Mouse (Mus musculus) gastrocnemius, adult 8-10 months (tissue): ENCODE measurements at regions not wholly inside any gene's neighbourhood (a gene's known extent, or its start where the extent isn't known, plus 50 kb on each side); places are given as distances from the start of the nearest gene placed in this dataset.

Experiments
- DNase-seq, 2 experiments: peaks; one replicate each; pipeline ENCODE4 v3.0.0; 2022; ENCODE audit warnings: low spot score in 2 of 2

DNA sequence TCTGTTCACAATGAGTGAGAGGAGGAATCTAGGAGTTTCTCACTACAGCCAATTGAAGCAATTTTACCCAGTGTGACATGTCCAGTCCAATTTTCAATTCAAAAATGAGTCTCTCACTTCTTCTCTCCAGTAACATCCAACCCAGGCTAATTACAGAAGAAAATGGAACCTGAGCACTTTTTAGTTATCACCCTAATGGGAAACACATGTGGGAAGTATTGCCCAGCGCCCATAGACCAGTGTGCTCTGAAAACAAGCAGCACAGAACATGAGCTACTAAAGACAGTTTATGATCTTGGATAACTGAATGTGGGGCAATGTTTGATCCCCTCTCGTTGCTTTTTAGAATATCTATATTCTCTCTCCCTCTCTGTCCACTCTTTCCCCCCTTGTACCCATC is 70.5 kb upstream of the Efemp1 start:
- DNase-seq, result no peak

DNA sequence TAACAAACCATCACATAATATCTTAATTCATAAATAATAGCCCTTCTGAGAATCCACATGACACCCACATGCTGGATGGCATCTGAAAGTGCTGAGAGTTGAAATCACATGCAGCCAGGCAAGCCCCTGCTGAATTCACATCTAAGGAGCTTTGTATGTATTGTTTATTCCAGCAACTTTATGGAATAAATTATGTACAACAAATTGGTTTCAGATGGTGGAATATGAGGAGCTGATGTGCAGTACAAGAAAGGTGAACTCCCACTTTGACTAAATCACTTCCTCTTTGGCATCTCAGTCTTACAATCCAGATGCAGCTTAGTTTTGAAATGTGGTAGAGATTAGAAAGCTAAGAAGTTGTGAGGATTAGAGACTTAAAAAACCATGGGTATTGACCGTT is 82.2 kb upstream of the Efemp1 start:
- DNase-seq, result no peak

DNA sequence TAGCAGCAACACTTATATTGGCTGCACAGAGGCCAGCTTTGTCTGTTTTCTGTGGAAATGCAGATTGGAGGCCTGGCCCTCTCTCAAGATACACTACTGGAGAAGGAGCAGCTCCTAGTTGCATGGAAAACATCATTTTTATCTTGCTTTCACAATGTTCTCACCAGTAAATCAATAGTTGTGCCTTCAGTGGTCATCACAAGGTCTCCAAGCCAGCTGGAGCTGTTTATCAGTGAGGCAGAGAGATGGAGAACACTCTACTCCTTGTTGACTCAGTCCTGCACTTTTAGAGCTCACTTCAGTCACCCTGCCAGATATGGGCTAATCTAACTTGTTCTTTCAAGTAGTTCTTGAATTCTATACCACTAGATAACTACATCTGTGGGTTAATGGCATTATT is 92.3 kb upstream of the Efemp1 start:
- DNase-seq, result no peak

DNA sequence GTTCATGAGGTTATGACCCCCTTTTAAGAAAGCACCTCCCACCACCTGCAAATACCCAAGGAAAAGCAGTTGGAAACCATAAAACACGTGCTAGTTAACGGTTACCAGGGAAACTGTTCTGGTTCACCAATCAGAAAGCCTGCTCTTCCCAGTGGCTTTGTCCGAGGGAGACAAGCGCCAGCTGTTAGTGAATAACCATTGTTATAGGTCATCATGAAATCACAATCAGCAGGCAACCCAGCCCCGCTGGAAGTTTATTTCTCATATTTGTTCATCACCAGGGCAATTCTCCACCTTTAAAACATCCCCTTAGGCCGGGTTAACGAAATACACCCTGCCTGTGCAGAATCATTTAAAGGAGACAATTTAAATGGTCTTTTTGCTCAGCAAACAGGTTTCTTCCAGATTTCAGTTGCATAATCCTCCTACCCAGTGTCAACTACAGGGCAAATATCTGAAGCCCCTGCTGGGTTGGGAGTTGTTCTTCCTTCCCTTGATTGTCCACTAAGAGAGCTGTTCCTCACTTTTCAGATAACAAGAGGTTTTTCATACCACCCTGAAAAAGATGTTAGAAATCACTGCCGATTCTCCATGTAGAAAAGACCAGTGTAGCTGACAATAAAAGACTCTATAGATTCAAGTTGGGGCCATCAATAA is 117.9 kb upstream of the Efemp1 start:
- DNase-seq, result peak in 1 of 2 experiments; percentile 5

DNA sequence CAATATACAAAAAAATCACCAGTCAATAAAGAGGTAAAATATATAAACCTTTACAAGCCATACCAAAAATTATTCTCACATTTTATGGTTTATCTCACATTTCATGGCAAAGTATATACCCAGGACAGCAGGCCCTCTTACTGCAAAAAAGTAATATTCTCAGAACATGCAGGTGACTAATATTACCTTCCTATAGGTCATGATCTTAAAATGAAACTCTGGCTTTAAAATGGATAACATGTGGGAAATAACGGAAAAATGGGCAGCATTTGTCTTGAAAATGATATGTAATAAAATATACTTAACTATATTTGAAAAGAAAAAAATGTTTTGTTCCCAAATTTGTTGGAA is 118.4 kb upstream of the Efemp1 start:
- DNase-seq, result no peak

DNA sequence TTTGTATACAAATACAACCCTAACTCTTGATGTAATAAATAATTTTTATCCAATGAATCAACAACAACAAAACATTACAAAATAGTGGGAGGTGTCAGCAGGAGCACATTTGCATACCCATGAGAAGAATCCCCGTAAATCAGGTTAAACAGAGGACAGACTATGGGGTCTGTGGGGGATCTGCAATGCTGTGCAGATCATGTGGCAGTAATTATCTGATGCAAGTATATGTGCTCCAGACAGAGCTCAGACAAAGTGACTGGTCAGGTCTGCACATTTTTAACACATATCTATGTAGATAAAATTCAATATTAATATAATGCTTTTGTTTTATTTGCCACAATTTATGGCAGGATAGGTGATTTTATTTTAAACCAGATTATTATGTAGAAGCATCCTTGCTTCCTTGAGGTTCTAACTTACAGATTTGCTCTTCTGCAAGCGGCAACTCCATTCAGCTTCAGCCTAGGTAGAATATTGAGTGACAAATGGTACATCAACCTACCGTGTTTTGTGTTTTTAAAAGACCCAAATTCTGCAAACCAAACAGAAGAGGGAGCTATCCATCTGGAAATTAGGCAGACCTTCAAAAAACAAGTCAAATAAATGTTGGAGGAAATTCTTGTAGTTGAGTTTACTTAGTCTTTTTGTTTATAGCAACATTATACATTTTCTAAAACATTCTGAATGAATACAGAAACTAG is 119.0 kb upstream of the Efemp1 start:
- no peak for DNase-seq

DNA sequence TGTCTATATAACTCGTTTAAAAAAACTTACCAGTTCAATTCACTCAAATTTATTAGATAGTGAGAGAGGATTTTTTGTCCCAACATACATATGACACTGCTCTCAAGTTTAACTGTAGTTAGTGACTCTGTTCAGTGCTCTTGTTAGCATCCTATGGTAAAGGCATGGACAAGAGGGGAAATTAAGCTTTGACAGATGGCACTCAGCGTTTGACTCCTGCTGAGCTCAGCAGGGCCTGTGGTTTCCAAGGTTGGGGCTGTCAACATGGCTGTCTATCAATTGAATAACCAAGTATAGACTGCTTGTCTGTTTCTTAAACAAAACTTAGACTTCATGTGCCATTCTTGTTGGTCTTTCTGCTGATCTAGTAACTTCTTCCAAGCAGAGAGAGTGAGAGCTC is 122.9 kb upstream of the Efemp1 start:
- DNase-seq, result no peak

DNA sequence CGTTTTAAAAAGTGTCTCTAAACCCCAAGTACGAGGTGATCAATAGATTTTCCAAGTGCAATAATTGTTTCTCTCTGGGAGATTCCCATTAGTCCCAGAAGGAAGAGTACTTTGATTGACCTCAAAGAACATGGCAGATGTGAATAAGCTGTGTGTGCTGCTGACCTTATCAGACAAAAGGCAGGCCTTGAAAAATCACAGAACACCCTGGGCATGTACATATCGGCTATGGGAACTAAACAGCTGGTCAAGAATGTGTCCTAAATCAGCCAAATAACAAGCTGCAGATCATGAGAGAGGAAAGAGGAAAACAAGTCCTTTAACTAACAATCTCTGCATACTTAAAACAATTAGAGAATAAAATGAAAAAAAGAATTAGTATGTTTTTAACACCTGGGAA is 125.4 kb upstream of the Ccdc85a start:
- DNase-seq, result no peak

DNA sequence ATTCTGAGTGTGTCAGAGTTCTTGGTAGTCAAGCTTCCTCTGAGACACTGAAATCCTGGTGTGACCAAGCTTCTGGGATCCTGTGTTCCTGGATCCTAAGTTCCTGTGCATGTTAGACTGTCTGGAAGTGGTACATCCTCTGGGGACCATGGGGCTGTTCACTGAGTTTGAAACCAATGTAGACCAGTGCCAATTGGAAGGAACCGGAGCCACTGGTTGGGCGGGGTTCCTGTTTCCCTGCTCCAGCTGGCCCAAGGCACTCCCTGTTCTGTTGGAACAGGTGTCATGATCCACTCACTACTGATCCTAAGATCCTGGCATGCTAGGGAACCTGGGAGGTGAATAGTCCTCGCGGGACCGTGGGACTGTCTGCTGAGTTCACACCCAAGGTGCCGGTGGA is 124.3 kb upstream of the Ccdc85a start:
- DNase-seq, result no peak

DNA sequence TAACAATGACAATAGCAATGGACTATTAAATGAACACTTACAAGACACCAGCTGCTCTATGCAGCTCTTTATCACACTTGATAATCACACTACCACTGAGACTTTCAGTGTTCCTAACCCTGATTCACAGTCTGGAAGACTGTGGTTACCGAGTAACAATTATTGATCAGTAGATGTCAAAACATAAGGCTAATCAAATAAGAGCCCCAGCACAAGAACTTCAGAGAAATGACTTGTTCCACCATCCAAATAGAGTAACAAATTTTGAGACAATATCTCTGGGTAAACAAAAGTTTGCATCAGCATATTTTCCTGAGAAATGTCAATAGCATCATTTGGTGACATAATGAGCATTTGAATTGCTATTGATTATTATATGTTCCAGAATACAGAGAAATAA is 118.3 kb upstream of the Ccdc85a start:
- DNase-seq, result no peak

DNA sequence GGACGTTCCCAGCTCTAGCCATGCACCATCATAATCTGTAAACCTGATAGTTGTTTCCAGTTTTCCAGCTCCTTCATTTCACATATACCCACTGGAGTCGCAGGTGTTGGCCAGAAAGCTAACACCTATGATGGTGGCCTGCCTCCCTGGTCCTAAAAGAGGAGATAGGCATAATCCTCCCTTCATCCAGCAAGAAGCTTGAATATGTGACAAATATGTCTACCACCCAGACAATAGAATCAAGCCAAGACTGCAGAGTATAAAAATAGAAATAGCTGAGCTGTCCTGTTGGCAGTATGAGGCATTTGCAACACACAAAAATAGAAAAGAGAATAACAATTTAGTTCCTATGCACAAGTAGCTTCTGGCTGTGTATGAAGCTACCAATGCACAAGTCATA is 117.3 kb upstream of the Ccdc85a start:
- no peak for DNase-seq

DNA sequence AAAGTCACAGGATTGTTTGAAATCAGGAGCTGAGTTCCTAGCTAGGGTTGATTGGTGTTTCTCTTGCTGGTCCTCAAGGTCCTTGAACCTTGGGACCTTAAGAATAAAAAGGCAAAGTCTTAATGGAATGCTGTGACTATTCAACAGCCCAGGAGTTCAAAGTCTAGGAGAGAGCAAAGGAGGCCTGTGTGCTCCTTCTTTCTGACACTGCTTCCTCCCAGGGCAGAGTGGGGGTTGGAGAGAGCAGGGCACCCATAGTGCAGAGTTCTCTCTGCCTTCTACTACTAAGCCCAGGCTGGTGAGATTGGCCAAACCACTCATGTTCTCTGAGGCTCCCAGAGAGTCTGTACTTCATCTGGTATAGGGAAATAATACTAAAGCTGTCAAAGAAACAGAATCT is 115.6 kb upstream of the Ccdc85a start:
- DNase-seq, result no peak

DNA sequence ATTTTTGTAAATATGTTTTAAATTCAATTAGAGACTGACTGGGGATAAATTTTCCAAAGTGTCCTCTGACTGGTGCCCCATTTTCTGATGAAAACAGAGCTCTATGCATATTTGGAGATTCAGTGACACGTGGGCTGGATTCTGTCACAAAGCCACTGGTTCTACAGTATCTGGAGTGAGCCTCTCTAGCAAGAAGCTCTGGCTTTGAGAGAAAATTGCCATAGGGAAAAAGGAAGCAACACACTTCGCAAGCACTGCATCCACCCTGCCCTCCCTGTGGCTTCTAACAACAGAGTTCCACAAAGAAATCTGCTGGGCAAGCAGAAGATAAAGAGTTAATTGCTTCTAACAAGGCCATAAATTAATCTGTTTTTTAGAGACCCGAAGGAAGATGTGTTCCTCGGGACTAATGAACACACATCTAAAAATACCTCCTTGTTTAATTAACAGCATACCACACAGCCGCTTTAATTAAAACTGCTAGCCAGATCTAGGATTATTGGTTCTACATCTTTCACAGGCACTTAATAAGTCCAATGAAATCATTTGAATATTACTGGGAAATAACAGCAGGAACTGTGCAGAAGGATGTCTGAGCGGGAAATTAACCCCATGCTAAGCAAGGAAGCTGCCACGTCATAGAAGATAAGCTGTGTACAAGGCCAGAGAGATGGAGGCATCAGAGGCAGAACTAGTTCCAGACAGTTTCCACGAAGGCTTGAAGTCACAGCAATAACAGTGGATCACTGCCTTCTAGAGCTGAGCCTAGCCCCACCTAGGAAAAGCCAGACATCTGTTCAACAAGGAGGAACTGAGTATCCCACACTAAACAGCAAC is 113.7 kb upstream of the Ccdc85a start:
- DNase-seq, result no peak

DNA sequence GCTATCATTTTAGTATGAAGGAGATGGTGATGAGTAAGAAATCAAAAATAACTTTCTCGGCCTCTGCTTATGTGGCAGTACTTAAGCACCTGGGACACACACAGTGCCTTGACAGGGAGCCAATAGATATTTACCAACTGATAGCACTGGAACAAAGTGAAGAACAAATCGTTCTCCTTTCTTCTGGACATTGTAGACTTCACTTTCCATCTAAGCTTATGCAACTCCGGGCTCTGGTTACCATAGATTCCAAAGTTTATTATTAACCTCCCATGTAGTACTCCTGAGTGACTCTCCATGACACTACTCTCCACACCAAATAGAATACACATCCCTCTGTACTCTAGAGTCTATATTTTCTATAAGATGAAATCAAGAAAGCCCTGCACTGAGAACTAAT is 110.9 kb upstream of the Ccdc85a start:
- DNase-seq, result no peak

DNA sequence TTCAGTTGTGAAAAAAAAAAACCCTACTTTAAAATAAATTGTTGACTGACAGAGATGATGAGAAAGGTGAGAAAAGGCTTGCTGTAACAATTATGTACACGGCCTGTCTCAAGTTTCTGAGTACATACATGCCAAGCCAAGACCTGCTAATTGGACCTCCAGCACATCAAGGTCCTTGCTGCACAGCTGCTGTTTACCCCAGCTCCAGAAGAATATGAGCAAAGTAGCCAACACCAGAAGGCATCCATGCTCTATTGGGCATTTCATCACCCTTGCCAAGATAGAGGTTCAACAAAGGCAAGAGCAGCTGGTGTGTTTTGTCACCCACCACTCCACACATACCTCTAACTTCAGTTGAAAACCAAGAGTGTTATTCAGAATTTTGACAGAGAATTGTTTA is 109.2 kb upstream of the Ccdc85a start:
- DNase-seq, result no peak

DNA sequence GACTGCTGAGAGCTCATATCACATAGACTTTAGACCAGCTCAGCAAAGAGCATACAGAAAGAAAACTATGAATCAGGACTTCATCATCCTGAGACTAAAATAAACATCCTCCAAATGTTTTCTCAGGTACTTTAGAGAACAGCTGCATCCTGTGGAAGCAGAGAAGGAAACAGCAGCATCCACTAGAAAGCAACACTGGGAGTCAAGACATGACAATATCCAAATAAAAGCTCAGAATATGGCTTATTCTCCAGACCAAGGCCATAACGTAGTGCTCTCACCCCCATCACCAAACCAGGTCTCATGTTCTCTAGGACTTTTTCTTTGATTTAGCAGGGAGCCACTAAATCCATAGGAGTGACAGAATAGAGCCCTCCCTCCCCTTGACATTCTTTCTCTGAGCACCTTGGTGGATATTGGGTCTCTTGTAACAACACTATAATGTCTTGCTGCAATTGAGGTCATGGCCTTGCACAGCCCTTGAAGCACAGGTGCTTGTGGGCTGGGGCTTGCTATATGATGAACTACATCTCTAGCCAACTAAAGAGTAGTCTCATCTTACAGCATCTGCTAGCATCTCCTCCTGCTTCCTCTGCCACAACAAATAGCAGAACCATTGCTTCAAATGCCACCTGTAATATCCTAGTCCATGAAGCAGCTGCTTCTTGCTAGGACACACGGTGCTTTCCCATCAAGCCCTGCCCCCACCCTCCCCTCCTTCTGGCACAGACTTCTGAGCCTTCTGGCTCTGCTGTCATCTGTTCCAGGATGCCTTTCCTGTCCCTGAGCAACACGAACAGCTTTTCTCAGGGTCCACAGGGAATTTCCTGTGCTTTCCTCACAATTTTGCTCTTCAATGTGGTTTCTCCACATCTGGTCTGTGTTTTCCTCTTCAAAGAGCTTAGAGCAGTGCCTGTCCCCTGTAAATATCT is 108.4 kb upstream of the Ccdc85a start:
- DNase-seq, result no peak

DNA sequence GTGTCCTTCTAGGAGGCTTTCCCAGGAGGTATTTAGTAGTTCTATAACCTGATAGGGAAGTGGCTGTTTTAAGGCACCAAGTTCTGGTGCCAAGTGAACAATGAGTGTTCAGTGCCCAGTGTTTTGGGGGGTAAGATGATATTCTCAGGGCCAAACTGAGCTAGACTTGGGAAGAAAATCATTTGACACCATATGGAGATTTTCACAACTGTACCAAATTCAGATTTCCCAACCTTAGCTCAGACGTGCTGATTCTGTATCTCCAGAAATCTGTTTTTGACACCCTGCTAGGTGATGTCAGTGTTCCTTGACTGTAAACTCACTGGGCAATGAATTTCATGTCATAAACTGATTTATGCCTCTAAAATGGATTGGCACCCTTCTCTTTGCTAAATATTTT is 104.3 kb upstream of the Ccdc85a start:
- DNase-seq, result no peak

DNA sequence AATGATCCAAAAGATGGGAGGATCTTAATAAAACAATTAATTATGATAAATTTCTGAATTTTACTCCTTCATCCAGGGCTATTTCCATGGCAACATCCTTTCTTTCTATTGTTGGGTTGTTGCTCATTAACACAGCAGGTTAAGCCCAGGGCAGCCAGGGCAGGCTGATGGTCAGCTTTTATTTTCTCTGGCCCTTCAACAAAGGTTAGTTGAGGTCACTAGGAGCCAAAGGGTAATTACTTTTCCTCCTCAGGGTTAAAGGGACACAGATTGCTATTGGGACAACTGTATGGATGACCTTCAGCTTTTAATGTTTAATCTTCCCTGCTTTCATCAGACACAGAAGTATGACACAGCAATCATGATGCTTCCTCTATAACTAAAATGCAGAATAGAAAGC is 101.3 kb upstream of the Ccdc85a start:
- no peak for DNase-seq

DNA sequence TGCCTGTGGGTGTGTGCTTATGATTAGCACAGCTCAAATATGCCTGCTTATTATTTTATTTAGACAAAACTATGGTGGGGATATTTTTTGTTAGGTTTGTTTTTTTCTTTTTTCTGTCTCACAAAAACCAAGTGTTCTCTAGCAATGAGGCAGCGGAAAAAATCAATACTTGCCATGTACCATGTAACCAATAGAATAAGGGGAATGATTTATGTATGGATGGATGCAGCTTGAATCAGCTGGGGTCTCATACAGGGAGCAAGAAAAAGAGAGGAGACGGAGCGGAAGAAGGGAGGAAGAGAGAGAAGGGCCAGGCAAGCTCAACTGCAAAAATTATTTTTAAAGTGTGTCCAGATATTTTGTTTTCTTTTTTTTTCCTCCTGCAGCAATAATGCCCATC is 97.2 kb upstream of the Ccdc85a start:
- DNase-seq, result no peak

DNA sequence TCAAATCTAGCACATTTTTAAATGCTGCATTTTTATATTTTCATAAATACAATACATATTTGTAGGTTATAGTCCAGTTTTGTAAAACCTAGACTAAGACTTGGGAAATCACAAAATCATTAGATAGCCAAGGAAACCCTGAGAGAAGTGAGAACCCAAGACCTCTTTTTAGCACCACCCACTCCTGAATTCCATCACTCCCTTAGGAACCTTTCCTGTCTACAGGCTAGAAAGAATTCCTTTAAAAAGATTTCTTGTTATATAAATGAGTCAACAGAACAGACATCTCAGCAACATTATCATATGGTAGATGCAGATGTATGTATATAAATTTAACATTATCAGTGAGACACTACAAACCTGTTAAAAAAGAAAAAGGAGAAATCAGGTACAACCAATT is 86.6 kb upstream of the Ccdc85a start:
- DNase-seq, result no peak

DNA sequence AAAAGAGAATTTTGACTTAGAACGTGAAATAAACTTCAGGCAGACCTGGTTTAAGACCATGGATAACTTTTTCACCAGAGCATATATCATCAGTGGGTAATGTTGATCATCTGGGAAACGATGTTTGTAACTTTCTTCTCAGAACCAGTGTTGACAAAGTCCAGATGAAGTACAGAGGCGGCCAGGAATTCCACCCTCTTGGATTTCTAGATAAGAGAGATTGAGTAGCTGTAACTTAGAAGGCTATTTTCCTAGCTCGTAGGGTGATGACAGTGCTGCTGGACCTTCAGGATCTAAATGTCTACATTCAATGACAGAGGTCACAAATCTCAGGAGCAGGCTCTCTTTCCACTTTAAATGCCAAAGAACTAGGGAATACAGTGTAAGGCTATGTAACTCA is 85.2 kb upstream of the Ccdc85a start:
- DNase-seq, result no peak

DNA sequence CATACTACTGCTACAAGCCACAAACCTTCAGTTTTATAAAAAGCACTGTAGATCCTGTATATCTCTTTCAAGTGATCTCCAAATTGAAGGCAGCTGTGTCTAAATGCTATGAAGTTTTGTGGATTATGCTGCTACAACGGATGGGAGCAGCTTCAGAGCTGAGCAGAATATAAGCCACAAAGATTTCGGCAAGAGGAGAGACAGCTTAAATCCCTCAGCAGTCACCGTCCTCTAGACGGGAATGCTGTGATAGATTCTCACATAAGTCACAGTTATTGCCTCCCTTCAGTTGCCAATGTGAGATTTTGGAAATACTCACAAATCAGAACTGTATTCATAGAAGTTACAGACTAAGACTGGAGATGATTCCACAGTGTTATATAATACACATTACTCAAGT is 76.3 kb upstream of the Ccdc85a start:
- no peak for DNase-seq
